Mouse (Mus musculus): ENCODE measurements around the gene Foxl2. TPM values are rescaled to one million over a fixed set of nuclear protein-coding genes. Genes with fewer than 3 reads are reported as not detected.

Gene Foxl2
- polyA plus RNA-seq, 1 experiment from 2014 or later = 2.4 TPM

DNA sequence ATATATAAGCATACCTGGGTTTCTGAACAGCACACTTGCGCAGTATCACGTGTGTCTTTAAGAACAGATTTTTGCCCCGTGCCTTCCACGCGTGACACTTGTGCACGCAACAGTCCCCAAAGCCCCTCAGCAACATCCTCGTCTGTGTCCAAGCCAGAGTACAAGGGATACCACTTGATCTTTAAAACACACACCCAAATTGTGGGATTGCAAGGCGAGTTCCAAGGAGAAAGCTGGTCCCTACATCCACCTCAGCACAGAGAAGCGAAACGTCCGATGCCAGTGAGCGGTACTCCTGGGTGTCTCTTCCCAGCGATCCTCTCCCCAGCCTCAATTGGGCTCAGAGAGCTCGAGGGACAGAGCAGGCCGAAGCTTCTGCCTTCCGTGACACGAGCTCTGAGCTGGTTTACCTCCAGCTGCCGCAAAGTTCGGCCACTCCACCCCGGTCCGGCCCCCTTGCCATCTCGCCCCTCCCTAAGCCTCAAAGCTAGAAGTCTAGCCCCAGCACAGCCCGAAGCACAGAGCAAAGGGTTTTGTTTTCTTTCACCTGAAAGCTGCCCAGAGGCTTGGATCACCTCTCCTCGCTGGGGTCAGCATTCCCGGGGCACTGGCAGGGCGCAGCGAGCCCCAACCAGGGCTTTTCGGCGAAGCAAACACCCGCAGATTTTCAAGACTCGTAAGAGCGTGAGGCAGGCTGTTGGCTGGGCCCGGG is 541 bp upstream of the Foxl2 start:
- Histone ChIP-seq H3K27me3 (replicated peaks; ENCODE audit: low read depth, poor library complexity, severe bottlenecking) (peaks cover 98% of the 10 kb centered on the region), H3K36me3 (replicated peaks) (no peaks in the 10 kb centered on the region; the same call in 1 of the 2 replicates), H3K4me3 (peak overlapping the region; percentile 66), H3K9me3 (no peaks in the 10 kb centered on the region), H3K4me1 (peaks cover 40% of the 10 kb centered on the region), H3K27ac (replicated peaks) (peak overlapping the region; percentile 84)
- DNase-seq (ENCODE audit: low spot score) = peak; percentile 70
- 1% methylated on average over 33 of the region's 33 CpGs for WGBS

DNA sequence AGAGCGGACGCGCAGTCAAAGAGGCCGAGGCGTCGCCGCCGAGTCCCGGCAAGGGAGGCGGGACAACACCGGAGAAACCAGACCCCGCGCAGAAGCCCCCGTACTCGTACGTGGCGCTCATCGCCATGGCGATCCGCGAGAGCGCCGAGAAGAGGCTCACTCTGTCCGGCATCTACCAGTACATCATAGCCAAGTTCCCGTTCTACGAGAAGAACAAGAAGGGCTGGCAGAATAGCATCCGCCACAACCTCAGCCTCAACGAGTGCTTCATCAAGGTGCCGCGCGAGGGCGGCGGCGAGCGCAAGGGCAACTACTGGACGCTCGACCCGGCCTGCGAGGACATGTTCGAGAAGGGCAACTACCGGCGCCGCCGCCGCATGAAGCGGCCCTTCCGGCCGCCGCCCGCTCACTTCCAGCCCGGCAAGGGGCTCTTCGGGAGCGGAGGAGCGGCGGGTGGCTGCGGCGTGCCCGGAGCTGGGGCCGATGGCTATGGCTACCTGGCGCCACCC is 682 bp downstream of the Foxl2 start:
- H3K27me3 ChIP-seq (replicated peaks; ENCODE audit: low read depth, poor library complexity, severe bottlenecking) = peaks cover 100% of the 10 kb centered on the region
- under 1% methylated on average over 60 of the region's 60 CpGs for WGBS

DNA sequence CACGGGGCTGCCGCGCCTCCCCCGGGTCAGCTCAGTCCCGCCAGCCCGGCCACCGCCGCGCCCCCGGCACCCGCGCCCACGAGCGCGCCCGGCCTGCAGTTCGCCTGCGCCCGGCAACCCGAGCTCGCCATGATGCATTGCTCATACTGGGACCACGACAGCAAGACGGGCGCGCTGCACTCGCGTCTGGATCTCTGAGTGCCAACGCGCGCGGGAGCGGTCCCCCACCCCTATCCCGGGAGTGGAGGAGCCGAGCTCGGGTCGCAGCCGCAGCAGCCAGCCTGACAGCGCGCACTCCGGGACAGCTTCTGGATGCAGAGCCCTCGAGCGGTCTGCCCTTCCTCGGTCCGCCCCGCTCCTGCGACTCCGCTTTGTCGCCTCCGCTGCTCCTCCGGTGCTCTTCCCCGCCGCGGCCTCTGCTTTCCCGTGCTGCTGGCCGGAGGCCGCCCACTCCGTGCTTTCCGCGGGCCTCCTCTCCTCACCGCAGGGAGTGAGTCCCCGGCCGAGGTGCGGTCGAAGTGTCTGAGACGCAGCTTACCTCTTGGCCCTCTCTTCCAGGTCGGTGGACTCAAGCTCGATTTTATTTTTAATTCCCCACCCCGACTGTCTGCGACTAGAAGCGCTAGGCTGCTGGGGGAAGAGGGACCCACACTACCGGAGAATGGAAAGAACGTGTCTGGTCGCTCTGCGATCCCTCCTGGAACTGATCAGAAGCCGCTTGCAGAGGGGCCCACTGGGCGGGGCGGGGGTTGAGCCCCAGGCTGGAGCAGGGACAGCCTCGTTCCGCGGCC is 1.7 kb downstream of the Foxl2 start:
- no peaks in the 10 kb centered on the region for H3K9me3 ChIP-seq
- WGBS = under 1% methylated on average over 80 of the region's 80 CpGs
- H3K36me3 ChIP-seq (replicated peaks) = no peaks in the 10 kb centered on the region
- H3K27me3 ChIP-seq (replicated peaks; ENCODE audit: low read depth, poor library complexity, severe bottlenecking) = peaks cover 100% of the 10 kb centered on the region
- peak overlapping the region; percentile 66 for H3K4me3 ChIP-seq
- peaks cover 44% of the 10 kb centered on the region for H3K4me1 ChIP-seq
- DNase-seq (ENCODE audit: low spot score) = peak; percentile 76
- peak overlapping the region; percentile 84 for H3K27ac ChIP-seq (replicated peaks)

More for the DNA sequence above, 682 bp downstream of the Foxl2 start:
- H3K27ac ChIP-seq (replicated peaks) = peak overlapping the region; percentile 84
- H3K4me1 ChIP-seq = peaks cover 40% of the 10 kb centered on the region
- H3K9me3 ChIP-seq = no peaks in the 10 kb centered on the region
- H3K4me3 ChIP-seq = peak overlapping the region; percentile 66
- no peaks in the 10 kb centered on the region for H3K36me3 ChIP-seq (replicated peaks)
- peak; percentile 77 for DNase-seq (ENCODE audit: low spot score)

DNA sequence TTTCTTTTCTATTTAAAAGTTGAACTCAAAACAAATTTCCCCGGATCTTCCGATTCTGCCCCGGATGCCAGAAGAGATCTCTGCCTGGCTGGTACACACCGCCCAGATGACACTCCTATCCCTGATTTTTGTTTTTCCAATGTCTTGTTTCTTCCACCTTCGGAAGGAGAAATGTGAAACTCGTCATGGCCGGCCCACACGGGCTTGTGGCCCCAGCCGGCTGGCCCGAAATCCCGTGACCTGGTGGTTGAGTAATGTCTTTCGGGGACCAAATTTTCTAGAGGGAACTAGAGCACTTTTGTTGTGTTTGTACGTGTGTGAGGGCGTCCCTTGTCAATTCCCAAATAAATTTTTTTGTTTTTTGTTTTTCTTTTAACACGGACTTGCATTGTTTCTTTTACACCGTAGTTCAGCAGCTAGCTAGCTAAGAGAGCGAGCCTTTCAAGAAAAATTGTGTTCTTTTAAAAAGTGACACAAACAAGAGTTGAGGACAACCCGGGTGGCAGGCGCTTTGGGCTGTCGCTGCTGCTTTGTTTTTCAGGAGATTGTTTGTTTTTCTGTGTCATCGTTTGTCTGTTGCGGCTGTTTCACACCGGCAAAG is 2.8 kb downstream of the Foxl2 start:
- under 1% methylated on average over 23 of the region's 23 CpGs for WGBS
- Histone ChIP-seq H3K27ac (replicated peaks) (no peak overlapping the region), H3K36me3 (replicated peaks) (no peaks in the 10 kb centered on the region), H3K9me3 (no peaks in the 10 kb centered on the region), H3K4me3 (peak overlapping the region; percentile 66), H3K27me3 (replicated peaks; ENCODE audit: low read depth, poor library complexity, severe bottlenecking) (peaks cover 100% of the 10 kb centered on the region), H3K4me1 (peaks cover 45% of the 10 kb centered on the region)
- DNase-seq (ENCODE audit: low spot score) = peak; percentile 62

DNA sequence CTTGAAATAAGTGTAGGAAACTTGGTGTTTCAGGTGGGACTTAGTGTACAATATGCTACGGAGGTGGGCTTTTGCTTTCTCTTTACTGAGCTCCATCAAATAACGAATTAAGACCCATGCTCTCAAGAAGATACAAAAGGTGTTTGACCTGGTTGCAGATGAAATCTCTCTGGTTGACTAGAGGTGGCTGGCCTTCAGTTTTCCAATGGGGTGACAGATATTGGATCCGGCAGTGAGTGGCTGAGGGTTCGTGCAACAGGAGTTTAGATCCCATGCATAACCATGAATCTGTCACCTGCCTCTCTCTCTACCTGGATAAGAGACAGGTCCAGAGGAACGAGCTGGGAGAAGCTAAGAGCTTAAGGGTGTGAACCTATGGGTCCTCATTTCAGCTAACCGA is 3.5 kb downstream of the Foxl2 start:
- 4% methylated on average over 6 of the region's 6 CpGs for WGBS
- peak; percentile 30 for DNase-seq (ENCODE audit: low spot score)
- Histone ChIP-seq H3K27ac (replicated peaks) (no peak overlapping the region), H3K27me3 (replicated peaks; ENCODE audit: low read depth, poor library complexity, severe bottlenecking) (peaks cover 100% of the 10 kb centered on the region), H3K4me3 (peak overlapping the region; percentile 66), H3K4me1 (peaks cover 53% of the 10 kb centered on the region), H3K36me3 (replicated peaks) (no peaks in the 10 kb centered on the region), H3K9me3 (no peaks in the 10 kb centered on the region)

DNA sequence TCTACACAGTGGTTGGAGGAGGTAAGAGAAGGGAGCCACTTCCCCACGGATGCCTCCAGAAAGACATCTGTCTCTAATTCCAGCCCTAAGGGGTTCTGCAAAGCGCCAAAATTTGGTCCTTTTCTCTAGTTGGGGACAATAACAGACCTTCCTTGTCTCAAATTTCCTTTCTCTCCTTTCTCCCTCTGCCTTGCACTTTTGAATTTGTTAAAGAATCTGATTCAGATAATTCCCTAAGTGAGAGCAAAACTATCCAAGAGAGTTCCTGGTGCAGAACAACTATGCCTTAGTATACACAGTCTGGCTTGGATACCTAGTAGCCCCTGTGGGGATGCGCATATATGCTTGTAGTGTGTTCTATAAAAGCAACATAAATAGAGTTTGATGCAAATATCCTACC is 4.8 kb downstream of the Foxl2 start:
- H3K27ac ChIP-seq (replicated peaks) = no peak overlapping the region
- no peak for DNase-seq (ENCODE audit: low spot score)
- no peaks in the 10 kb centered on the region for H3K36me3 ChIP-seq (replicated peaks)
- no peaks in the 10 kb centered on the region for H3K9me3 ChIP-seq
- peaks cover 49% of the 10 kb centered on the region for H3K4me1 ChIP-seq
- H3K4me3 ChIP-seq = peak overlapping the region; percentile 66; the same call in 1 of the 2 replicates
- H3K27me3 ChIP-seq (replicated peaks; ENCODE audit: low read depth, poor library complexity, severe bottlenecking) = peaks cover 100% of the 10 kb centered on the region
- WGBS = 30% methylated on average over 3 of the region's 3 CpGs

DNA sequence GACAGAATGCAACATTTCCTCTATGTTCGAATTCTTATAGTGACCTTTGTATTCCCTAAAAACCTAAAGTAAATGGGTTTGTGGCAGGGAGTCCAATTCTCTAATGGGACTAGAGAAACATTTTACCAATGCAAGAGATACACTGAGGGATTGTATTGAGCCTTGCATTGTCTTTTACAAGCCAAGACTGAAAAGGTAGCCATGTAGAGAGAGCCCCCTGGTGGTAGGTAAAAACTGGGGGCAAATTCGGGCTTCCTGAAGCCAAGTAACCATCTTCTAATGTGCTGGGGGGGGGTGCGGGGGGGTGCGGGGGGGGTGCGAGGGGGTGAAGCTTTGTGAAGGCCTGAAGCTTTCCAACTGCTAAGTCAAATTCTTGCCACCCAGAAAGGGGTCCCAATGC is 5.3 kb downstream of the Foxl2 start:
- Histone ChIP-seq H3K4me3 (no peak overlapping the region), H3K4me1 (peaks cover 48% of the 10 kb centered on the region), H3K36me3 (replicated peaks) (no peaks in the 10 kb centered on the region), H3K9me3 (no peaks in the 10 kb centered on the region), H3K27me3 (replicated peaks; ENCODE audit: low read depth, poor library complexity, severe bottlenecking) (peaks cover 100% of the 10 kb centered on the region), H3K27ac (replicated peaks) (no peak overlapping the region)
- 15% methylated on average over 5 of the region's 5 CpGs for WGBS
- DNase-seq (ENCODE audit: low spot score) = no peak

DNA sequence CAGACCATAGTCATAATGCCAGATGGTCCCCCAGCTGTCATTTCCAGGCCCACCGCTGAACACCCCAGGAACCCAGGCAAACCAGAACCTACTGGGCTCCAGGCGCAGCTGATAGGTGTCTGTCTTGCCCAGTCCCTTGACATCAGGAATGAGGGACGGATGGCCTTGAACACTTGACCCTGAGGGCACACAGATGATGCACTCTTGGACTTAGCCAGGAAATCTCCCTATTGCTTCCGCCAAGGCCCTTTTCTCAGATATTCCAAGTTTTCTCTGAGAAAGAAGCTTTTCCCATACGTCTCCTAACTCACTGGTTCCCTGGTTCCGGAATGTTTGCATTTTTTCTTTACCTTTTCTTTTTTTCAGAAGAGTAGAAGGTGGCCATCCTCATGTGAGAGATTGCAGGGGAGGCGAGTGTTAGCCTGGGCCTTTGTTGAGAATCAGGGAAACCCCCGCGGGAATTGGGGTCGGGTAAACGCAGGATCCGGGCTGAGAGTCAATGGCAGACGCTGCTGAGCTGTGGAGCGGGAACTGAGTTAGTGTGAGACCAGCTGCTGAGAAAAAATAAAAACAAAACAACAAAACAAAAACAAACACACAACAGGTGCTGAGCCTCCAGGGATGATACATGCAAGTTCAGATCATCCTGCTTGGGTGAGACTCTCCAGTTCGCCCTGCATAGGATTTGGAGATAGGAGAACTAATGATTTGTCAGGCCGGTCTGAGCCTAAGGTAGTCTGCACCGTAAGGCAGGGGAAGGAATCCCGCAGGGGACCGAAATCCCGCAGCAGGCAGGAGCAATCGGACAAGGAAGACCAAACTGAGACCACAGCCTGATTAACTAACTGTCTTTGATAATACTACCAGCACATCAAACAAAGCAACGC is 6.7 kb downstream of the Foxl2 start:
- peak; percentile 58 for DNase-seq (ENCODE audit: low spot score)
- peak overlapping the region; percentile 4; the same call in 1 of the 2 replicates for H3K4me3 ChIP-seq
- WGBS = 3% methylated on average over 22 of the region's 22 CpGs
- no peak overlapping the region for H3K27ac ChIP-seq (replicated peaks)
- H3K27me3 ChIP-seq (replicated peaks; ENCODE audit: low read depth, poor library complexity, severe bottlenecking) = peaks cover 100% of the 10 kb centered on the region
- H3K4me1 ChIP-seq = peaks cover 37% of the 10 kb centered on the region
- no peaks in the 10 kb centered on the region for H3K9me3 ChIP-seq
- H3K36me3 ChIP-seq (replicated peaks) = no peaks in the 10 kb centered on the region

DNA sequence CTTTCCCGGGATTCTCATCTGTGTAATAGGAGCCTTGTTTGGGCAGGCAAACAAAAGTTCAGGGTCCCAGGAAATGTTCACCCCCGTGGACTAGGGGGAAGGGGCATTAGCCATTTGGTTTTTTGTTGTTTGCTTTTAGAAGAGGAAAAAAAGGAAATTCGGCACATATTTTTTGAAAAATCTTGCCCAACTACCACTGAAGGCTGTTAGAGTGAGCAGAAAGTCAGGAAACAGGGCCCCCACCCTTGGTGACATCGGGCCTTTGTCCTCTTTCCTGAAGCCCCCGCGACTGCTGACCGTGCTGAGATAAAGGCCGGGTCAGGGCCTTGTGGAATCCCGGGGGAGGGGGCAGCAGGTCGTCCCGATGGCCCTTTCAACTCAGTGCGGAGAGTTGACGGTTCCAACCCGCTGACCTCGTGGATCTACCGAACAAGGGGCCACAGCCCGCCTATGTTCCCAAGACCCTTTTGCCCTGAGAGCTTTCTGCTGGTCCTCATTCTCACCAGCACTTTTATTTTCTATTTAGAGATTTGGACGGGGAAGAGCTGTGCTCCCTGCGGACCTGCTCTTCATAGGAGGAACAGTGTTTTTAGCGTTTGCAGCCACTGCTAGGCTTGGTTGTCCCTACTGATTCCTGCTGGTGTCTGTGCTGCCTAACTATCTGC is 7.5 kb downstream of the Foxl2 start:
- peak overlapping the region; percentile 4; the same call in 1 of the 2 replicates for H3K4me3 ChIP-seq
- peaks cover 100% of the 10 kb centered on the region for H3K27me3 ChIP-seq (replicated peaks; ENCODE audit: low read depth, poor library complexity, severe bottlenecking)
- no peaks in the 10 kb centered on the region for H3K36me3 ChIP-seq (replicated peaks)
- under 1% methylated on average over 20 of the region's 20 CpGs for WGBS
- peak; percentile 54 for DNase-seq (ENCODE audit: low spot score)
- peaks cover 33% of the 10 kb centered on the region for H3K4me1 ChIP-seq
- H3K9me3 ChIP-seq = no peaks in the 10 kb centered on the region
- 0 out of 2 replicates have a peak overlapping the region, but pooled peaks have one; percentile 35 for H3K27ac ChIP-seq (replicated peaks)

DNA sequence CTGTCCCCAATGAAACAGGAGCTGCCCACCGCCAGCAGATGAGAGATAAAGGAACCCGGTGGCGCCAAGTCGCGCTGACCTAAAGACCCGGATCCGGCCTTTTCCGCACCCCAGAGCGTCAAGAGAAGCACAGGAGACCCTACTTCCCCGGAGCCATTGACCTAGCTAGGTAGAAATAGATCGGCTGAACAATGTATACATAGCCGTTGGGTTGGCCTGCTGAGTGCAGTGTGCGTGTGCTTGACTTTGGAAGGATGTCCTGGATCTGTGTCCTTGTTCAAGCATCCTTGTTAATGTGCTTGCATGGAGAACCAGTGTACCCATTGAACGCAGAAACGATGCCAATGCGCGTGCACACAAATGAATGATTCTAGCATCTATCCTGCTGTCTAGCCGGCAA is 8.6 kb downstream of the Foxl2 start:
- 3% methylated on average over 18 of the region's 18 CpGs for WGBS
- H3K27ac ChIP-seq (replicated peaks) = no peak overlapping the region
- H3K4me1 ChIP-seq = peaks cover 33% of the 10 kb centered on the region
- H3K4me3 ChIP-seq = 0 out of 2 replicates have a peak overlapping the region, but pooled peaks have one; percentile 5
- H3K27me3 ChIP-seq (replicated peaks; ENCODE audit: low read depth, poor library complexity, severe bottlenecking) = peaks cover 100% of the 10 kb centered on the region
- no peaks in the 10 kb centered on the region; the same call in 1 of the 2 replicates for H3K9me3 ChIP-seq
- peak; percentile 46 for DNase-seq (ENCODE audit: low spot score)
- no peaks in the 10 kb centered on the region for H3K36me3 ChIP-seq (replicated peaks)

DNA sequence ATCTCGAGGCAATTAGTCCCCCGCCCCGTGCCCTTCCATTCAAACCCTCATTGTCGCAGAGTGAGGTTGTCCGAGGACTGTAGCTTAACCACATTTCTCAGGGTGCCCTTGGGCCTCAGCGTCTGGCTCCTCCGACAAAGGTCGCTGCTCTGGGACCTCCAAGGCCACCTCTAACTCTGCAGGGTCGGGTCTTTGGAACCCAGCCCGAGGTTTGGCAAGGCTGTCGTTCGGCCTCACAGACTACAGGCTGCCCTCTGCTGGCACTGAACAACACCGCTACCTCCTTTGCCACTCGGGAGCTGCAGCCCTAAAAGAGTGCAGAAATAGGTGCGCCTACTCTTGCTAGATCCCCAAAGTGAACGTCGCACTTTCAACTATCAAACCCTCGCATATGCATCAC is 10.0 kb downstream of the Foxl2 start:
- DNase-seq (ENCODE audit: low spot score) = peak; percentile 72
- Histone ChIP-seq H3K4me1 (peaks cover 33% of the 10 kb centered on the region), H3K9me3 (no peaks in the 10 kb centered on the region; the same call in 1 of the 2 replicates), H3K4me3 (peak overlapping the region; percentile 30; the same call in 1 of the 2 replicates), H3K27me3 (replicated peaks; ENCODE audit: low read depth, poor library complexity, severe bottlenecking) (peaks cover 100% of the 10 kb centered on the region), H3K36me3 (replicated peaks) (no peaks in the 10 kb centered on the region), H3K27ac (replicated peaks) (no peak overlapping the region)
- WGBS = under 1% methylated on average over 18 of the region's 18 CpGs

Data from embryonic facial prominence, embryonic 10.5 days (tissue).